Mouse (Mus musculus): ENCODE data around the gene Ubash3a. TPM values are rescaled to one million over a fixed set of nuclear protein-coding genes. Genes with fewer than 3 reads are reported as not detected.

Gene Ubash3a
- polyA plus RNA-seq, 1 experiment: not detected

DNA sequence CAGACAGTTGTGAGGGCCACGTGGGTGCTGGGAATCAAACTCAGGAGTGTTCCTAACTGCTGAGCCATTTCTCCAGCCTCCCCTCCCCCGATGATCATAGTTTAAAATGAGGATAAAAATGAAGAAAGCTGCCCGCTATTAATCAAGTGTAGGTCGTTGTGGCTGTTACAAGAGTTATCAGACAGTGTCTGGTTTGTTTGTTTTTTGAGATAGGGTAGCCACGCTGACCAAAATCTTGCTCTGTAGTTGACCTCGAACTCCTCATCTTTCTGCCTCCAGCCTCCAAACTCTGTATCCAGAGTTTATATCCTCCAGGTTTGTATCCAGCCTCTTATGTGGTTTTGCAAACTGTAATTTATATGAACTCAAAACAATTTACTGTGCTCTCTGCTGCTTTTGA is 72.6 kb downstream of the Ubash3a start:
- Histone ChIP-seq H3ac (ENCODE audit: control insufficient read depth, insufficient read length) (no peak overlapping the region), H3K4me2 (ENCODE audit: low read depth) (no peak overlapping the region), H3K79me2 (ENCODE audit: control insufficient read depth, insufficient read depth) (no peaks in the 10 kb centered on the region), H3K36me3 (ENCODE audit: control insufficient read depth, insufficient read depth) (no peaks in the 10 kb centered on the region), H3K27me3 (ENCODE audit: control insufficient read depth, insufficient read depth, insufficient read length) (no peaks in the 10 kb centered on the region), H3K4me3 (no peak overlapping the region)
- TF ChIP-seq SRF (IDR thresholded peaks at IDR 0.05; ENCODE audit: control insufficient read depth, insufficient read length, low read depth) (no peak), USF1 (IDR thresholded peaks at IDR 0.05; ENCODE audit: low read depth) (no peak), E2F4 (IDR thresholded peaks at IDR 0.05; ENCODE audit: insufficient read depth) (no peak), POLR2A (IDR thresholded peaks at IDR 0.05; ENCODE audit: insufficient read length, low read depth) (no peak), REST (IDR thresholded peaks at IDR 0.05; ENCODE audit: insufficient read depth, insufficient read length) (no peak), POLR2AphosphoS2 (IDR thresholded peaks at IDR 0.05; ENCODE audit: insufficient read length, low read depth) (no peak), TCF12 (IDR thresholded peaks at IDR 0.05; ENCODE audit: insufficient read depth, poor library complexity, severe bottlenecking) (no peak), MYOG (IDR thresholded peaks at IDR 0.05; ENCODE audit: control insufficient read depth in 1 of 3, insufficient read depth in 1 of 3, insufficient read length in 2 of 3, low read depth in 2 of 3) (no peak), CEBPB (IDR thresholded peaks at IDR 0.05; ENCODE audit: insufficient read depth, poor library complexity, severe bottlenecking) (no peak), MAX (IDR thresholded peaks at IDR 0.05; ENCODE audit: low read depth) (no peak), TCF3 (IDR thresholded peaks at IDR 0.05; ENCODE audit: insufficient read length, low read depth) (no peak), MYOD1 (IDR thresholded peaks at IDR 0.05; ENCODE audit: control insufficient read depth in 1 of 3, insufficient read length in 2 of 3, low read depth in 2 of 3) (no peak)

DNA sequence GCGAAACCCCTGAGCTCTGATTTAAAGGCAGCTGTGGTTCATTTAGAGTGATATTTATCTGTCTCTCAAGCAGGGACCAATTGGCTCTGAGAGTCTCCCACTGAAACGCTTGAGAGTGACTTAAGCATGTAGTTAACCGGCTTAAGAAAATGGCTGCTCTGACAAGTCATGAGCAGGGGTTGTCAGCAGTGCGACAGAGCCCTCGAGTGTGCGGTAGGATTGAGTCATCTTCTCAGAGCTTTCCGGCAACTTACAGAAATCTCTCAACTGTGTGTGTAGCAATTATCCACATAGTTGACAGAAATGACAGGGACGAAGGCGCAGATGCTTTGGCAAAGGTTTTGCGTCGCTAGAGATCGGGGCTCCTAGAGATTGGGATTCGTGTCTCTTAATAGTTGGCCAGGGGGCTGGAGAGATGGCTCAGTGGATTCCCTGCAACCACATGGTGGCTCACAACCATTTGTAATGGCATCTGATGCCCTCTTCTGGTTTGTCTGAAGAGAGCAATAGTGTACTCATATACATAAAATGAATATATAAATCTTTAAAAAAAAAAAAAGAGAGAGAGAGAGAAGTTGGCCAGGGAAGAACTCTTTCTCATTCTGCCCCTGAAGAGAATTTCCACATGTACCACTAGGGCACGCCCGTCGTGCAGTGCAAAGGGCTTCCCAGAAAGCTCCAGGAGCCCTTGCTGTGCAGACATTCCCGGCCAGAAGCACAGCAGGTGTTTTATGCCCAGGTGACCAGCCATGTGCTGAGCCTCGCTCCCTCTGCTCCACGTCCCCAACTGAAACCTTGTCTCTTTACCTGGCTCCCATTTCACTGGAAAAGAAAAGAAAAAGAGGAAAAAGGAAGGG is 74.4 kb downstream of the Ubash3a start:
- H3K4me3 ChIP-seq: no peak overlapping the region
- no peaks in the 10 kb centered on the region for H3K36me3 ChIP-seq (ENCODE audit: control insufficient read depth, insufficient read depth)
- no peak for TF ChIP-seq TCF3 (IDR thresholded peaks at IDR 0.05; ENCODE audit: insufficient read length, low read depth)
- TF ChIP-seq POLR2A (IDR thresholded peaks at IDR 0.05; ENCODE audit: insufficient read length, low read depth): no peak
- no peak for TF ChIP-seq E2F4 (IDR thresholded peaks at IDR 0.05; ENCODE audit: insufficient read depth)
- TF ChIP-seq SRF (IDR thresholded peaks at IDR 0.05; ENCODE audit: control insufficient read depth, insufficient read length, low read depth): no peak
- no peak for TF ChIP-seq USF1 (IDR thresholded peaks at IDR 0.05; ENCODE audit: low read depth)
- TF ChIP-seq TCF12 (IDR thresholded peaks at IDR 0.05; ENCODE audit: insufficient read depth, poor library complexity, severe bottlenecking): no peak
- no peak for TF ChIP-seq MYOG (IDR thresholded peaks at IDR 0.05; ENCODE audit: control insufficient read depth in 1 of 3, insufficient read depth in 1 of 3, insufficient read length in 2 of 3, low read depth in 2 of 3)
- no peak for TF ChIP-seq POLR2AphosphoS2 (IDR thresholded peaks at IDR 0.05; ENCODE audit: insufficient read length, low read depth)
- no peak for TF ChIP-seq MYOD1 (IDR thresholded peaks at IDR 0.05; ENCODE audit: control insufficient read depth in 1 of 3, insufficient read length in 2 of 3, low read depth in 2 of 3)
- no peak for TF ChIP-seq MAX (IDR thresholded peaks at IDR 0.05; ENCODE audit: low read depth)
- no peak for TF ChIP-seq REST (IDR thresholded peaks at IDR 0.05; ENCODE audit: insufficient read depth, insufficient read length)
- no peak for TF ChIP-seq CEBPB (IDR thresholded peaks at IDR 0.05; ENCODE audit: insufficient read depth, poor library complexity, severe bottlenecking)
- H3K27me3 ChIP-seq (ENCODE audit: control insufficient read depth, insufficient read depth, insufficient read length): no peaks in the 10 kb centered on the region
- H3K79me2 ChIP-seq (ENCODE audit: control insufficient read depth, insufficient read depth): no peaks in the 10 kb centered on the region
- no peak overlapping the region for H3ac ChIP-seq (ENCODE audit: control insufficient read depth, insufficient read length)
- H3K4me2 ChIP-seq (ENCODE audit: low read depth): no peak overlapping the region

DNA sequence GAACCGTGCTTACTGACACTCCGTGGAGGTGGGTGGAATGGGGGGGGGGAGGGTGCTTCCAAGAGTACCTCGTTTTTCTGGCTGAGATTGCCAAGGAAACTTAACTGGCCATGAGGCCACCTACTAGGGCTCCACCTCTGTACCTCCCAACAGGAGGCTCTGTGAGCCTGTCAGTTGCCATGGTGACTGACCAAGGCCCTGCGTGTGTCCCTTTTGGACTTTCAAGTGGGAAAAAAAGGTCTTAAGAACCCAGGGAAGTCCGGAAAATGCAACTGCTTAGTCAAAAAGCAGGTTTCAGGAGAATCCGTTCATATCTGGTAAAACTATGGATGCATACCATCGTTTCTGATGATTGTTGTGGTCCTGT is 75.0 kb downstream of the Ubash3a start:
- Histone ChIP-seq H3ac (ENCODE audit: control insufficient read depth, insufficient read length) (no peak overlapping the region), H3K4me2 (ENCODE audit: low read depth) (no peak overlapping the region)
- no peak for TF ChIP-seq TCF12 (IDR thresholded peaks at IDR 0.05; ENCODE audit: insufficient read depth, poor library complexity, severe bottlenecking)
- TF ChIP-seq USF1 (IDR thresholded peaks at IDR 0.05; ENCODE audit: low read depth): no peak
- no peak for TF ChIP-seq E2F4 (IDR thresholded peaks at IDR 0.05; ENCODE audit: insufficient read depth)
- TF ChIP-seq REST (IDR thresholded peaks at IDR 0.05; ENCODE audit: insufficient read depth, insufficient read length): no peak
- TF ChIP-seq POLR2A (IDR thresholded peaks at IDR 0.05; ENCODE audit: insufficient read length, low read depth): no peak
- no peak for TF ChIP-seq MYOG (IDR thresholded peaks at IDR 0.05; ENCODE audit: control insufficient read depth in 1 of 3, insufficient read depth in 1 of 3, insufficient read length in 2 of 3, low read depth in 2 of 3)
- TF ChIP-seq MAX (IDR thresholded peaks at IDR 0.05; ENCODE audit: low read depth): no peak
- no peak for TF ChIP-seq SRF (IDR thresholded peaks at IDR 0.05; ENCODE audit: control insufficient read depth, insufficient read length, low read depth)
- TF ChIP-seq CEBPB (IDR thresholded peaks at IDR 0.05; ENCODE audit: insufficient read depth, poor library complexity, severe bottlenecking): no peak
- TF ChIP-seq MYOD1 (IDR thresholded peaks at IDR 0.05; ENCODE audit: control insufficient read depth in 1 of 3, insufficient read length in 2 of 3, low read depth in 2 of 3): no peak
- no peak for TF ChIP-seq TCF3 (IDR thresholded peaks at IDR 0.05; ENCODE audit: insufficient read length, low read depth)
- TF ChIP-seq POLR2AphosphoS2 (IDR thresholded peaks at IDR 0.05; ENCODE audit: insufficient read length, low read depth): no peak

DNA sequence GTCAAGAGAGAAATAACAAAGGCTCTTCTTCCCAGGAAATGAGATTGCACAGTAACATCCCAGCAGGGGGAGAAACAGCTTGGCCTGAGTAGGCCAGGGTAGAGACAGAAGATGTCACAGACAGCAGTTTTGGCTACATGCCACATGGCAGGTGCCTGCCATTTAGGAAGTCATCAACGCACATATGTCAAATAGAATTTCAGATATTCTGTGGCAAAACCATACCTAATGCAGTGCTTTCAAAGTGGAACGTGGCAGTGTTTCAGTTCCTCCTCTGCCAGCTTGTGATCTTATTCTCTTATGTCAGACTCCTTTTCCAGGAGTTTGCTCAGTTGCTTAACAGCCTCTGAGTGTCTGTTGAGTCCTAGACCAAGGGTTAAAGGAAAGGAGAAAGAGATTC is 78.2 kb downstream of the Ubash3a start:
- TF ChIP-seq POLR2A (IDR thresholded peaks at IDR 0.05; ENCODE audit: insufficient read length, low read depth) (no peak), SRF (IDR thresholded peaks at IDR 0.05; ENCODE audit: control insufficient read depth, insufficient read length, low read depth) (no peak), TCF12 (IDR thresholded peaks at IDR 0.05; ENCODE audit: insufficient read depth, poor library complexity, severe bottlenecking) (no peak), MYOG (IDR thresholded peaks at IDR 0.05; ENCODE audit: control insufficient read depth in 1 of 3, insufficient read depth in 1 of 3, insufficient read length in 2 of 3, low read depth in 2 of 3) (no peak), USF1 (IDR thresholded peaks at IDR 0.05; ENCODE audit: low read depth) (no peak), TCF3 (IDR thresholded peaks at IDR 0.05; ENCODE audit: insufficient read length, low read depth) (no peak), REST (IDR thresholded peaks at IDR 0.05; ENCODE audit: insufficient read depth, insufficient read length) (no peak), CEBPB (IDR thresholded peaks at IDR 0.05; ENCODE audit: insufficient read depth, poor library complexity, severe bottlenecking) (no peak), E2F4 (IDR thresholded peaks at IDR 0.05; ENCODE audit: insufficient read depth) (no peak), MAX (IDR thresholded peaks at IDR 0.05; ENCODE audit: low read depth) (no peak)
- Histone ChIP-seq H3K4me3 (no peak overlapping the region), H3K27me3 (ENCODE audit: control insufficient read depth, insufficient read depth, insufficient read length) (no peaks in the 10 kb centered on the region), H3K36me3 (ENCODE audit: control insufficient read depth, insufficient read depth) (no peaks in the 10 kb centered on the region), H3ac (ENCODE audit: control insufficient read depth, insufficient read length) (no peak overlapping the region), H3K79me2 (ENCODE audit: control insufficient read depth, insufficient read depth) (no peaks in the 10 kb centered on the region), H3K4me2 (ENCODE audit: low read depth) (no peak overlapping the region)

More for the DNA sequence above, 75.0 kb downstream of the Ubash3a start:
- no peak overlapping the region for H3K4me3 ChIP-seq
- no peaks in the 10 kb centered on the region for H3K36me3 ChIP-seq (ENCODE audit: control insufficient read depth, insufficient read depth)
- no peaks in the 10 kb centered on the region for H3K27me3 ChIP-seq (ENCODE audit: control insufficient read depth, insufficient read depth, insufficient read length)
- no peaks in the 10 kb centered on the region for H3K79me2 ChIP-seq (ENCODE audit: control insufficient read depth, insufficient read depth)
